28 mouse cellular contexts compared by ENCODE assay signal in the genomic region with DNA sequence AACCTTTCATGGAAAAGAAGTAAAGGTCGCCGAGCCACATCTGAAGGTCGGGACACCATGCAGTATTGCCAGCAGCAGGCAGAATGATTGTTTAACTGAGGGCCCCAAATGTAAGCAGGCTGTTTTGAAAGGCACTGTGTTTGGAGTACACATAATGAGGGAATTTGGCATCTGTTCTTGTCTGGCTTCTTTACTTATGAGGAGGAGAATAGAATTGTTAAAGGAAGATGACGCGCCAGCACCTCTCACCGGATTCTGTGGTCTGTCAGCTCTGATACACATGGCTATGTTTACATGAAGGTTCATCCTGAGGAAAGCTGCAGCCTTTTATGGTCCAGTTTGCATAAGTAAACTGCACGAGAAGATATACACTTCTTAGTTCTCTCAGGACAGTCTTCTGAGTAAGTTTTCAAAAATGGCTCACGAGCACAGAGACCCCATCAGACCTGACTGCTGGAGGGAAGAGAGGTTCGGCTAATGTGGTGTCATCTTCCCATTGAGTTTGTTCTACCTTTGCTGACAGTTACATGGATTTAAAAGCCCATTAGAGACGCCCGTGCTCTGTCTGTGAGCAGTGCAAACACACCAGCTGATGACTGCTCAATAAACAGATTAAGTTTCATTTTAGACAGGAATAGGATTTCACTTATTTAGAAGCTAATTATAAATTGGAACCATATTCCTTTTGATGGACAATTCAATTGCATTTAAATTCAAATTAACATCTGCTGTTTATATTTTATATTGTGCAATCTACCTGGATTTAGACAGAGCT. TPM values are rescaled to one million over a fixed set of nuclear protein-coding genes. Genes with fewer than 3 reads are reported as not detected.
DNase-seq lines count a peak whose midpoint lies in the region; ATAC-seq and TF ChIP-seq lines count a peak whose summit lies in the region.
"Had no signal": no experiment of that assay in that cellular context is flagged by ENCODE, and none has a peak within 500 bp of the region (broad histone marks: within the 10 kb centered on the region; RNA-seq: fewer than 3 reads in every experiment).

No protein-coding gene starts in this region.

- no peak overlapping the region for H3K9ac ChIP-seq in forebrain, embryonic 14.5 days (ENCODE audit: low read length)
- H3K9ac ChIP-seq in forebrain, embryonic 11.5 days (ENCODE audit: low read length) = no peak overlapping the region
- H3K9ac ChIP-seq in midbrain, embryonic 14.5 days (replicated peaks; ENCODE audit: low read length) = no peak overlapping the region
- no peak overlapping the region for H3K9ac ChIP-seq in midbrain, embryonic 13.5 days (replicated peaks)
- no peak overlapping the region for H3K9ac ChIP-seq in lung, postnatal 0 days (replicated peaks; ENCODE audit: low read depth)
- H3K9ac ChIP-seq: embryonic facial prominence, embryonic 12.5 days; limb, embryonic 15.5 days; liver, embryonic 15.5 days; midbrain, embryonic 15.5 days; neural tube, embryonic 12.5 days; stomach, embryonic 15.5 days had no signal

- H3K4me2 ChIP-seq in forebrain, embryonic 14.5 days (ENCODE audit: low read length) = no peak overlapping the region
- H3K4me2 ChIP-seq in forebrain, embryonic 11.5 days (ENCODE audit: low read depth, low read length, severe bottlenecking) = no peak overlapping the region
- no peak overlapping the region for H3K4me2 ChIP-seq in midbrain, embryonic 14.5 days (ENCODE audit: low read length)
- H3K4me2 ChIP-seq in midbrain, embryonic 13.5 days (replicated peaks) = no peak overlapping the region
- no peak overlapping the region; the same call in 1 of the 2 replicates for H3K4me2 ChIP-seq in lung, postnatal 0 days (replicated peaks; ENCODE audit: low read depth, low read length)
- H3K4me2 ChIP-seq: embryonic facial prominence, embryonic 12.5 days; limb, embryonic 15.5 days; liver, embryonic 15.5 days; midbrain, embryonic 15.5 days; neural tube, embryonic 12.5 days; stomach, embryonic 15.5 days had no signal

- TF ChIP-seq CTCF in lung, postnatal 0 days (IDR thresholded peaks at IDR 0.05) = no peak

- H3K27ac ChIP-seq in forebrain, embryonic 14.5 days (ENCODE audit: low read depth, low read length) = no peak overlapping the region
- no peak overlapping the region for H3K27ac ChIP-seq in forebrain, embryonic 11.5 days (ENCODE audit: low read depth, low read length)
- no peak overlapping the region for H3K27ac ChIP-seq in midbrain, embryonic 14.5 days (replicated peaks; ENCODE audit: low read depth, low read length)
- no peak overlapping the region for H3K27ac ChIP-seq in midbrain, embryonic 13.5 days
- H3K27ac ChIP-seq in lung, postnatal 0 days (ENCODE audit: low read length) = no peak overlapping the region
- H3K27ac ChIP-seq: embryonic facial prominence, embryonic 12.5 days; gastrocnemius, adult 2 months; hindbrain, postnatal 0 days; limb, embryonic 15.5 days; liver, embryonic 15.5 days; midbrain, embryonic 15.5 days; neural tube, embryonic 12.5 days; stomach, embryonic 15.5 days had no signal

- peaks cover 6% of the 10 kb centered on the region for H3K4me1 ChIP-seq in forebrain, embryonic 14.5 days (ENCODE audit: control insufficient read depth, insufficient read depth, low read length)
- H3K4me1 ChIP-seq in forebrain, embryonic 11.5 days (replicated peaks; ENCODE audit: control insufficient read depth, insufficient read depth, low read length) = no peaks in the 10 kb centered on the region
- no peaks in the 10 kb centered on the region for H3K4me1 ChIP-seq in midbrain, embryonic 14.5 days (ENCODE audit: control insufficient read depth, insufficient read depth, low read length)
- H3K4me1 ChIP-seq in midbrain, embryonic 13.5 days (replicated peaks) = peaks cover 11% of the 10 kb centered on the region
- no peaks in the 10 kb centered on the region; the same call in 1 of the 2 replicates for H3K4me1 ChIP-seq in lung, postnatal 0 days (ENCODE audit: insufficient read depth, low read depth, low read length)
- H3K4me1 ChIP-seq: limb, embryonic 15.5 days; liver, embryonic 15.5 days; neural tube, embryonic 12.5 days; stomach, embryonic 15.5 days had no signal

- H3K27me3 ChIP-seq in forebrain, embryonic 14.5 days (replicated peaks; ENCODE audit: control insufficient read depth, insufficient read depth, low read length) = no peaks in the 10 kb centered on the region
- no peaks in the 10 kb centered on the region for H3K27me3 ChIP-seq in forebrain, embryonic 11.5 days (ENCODE audit: control insufficient read depth, insufficient read depth, low read length)
- no peaks in the 10 kb centered on the region for H3K27me3 ChIP-seq in midbrain, embryonic 14.5 days (ENCODE audit: control insufficient read depth, insufficient read depth, low read length)
- H3K27me3 ChIP-seq in midbrain, embryonic 13.5 days = no peaks in the 10 kb centered on the region
- no peaks in the 10 kb centered on the region for H3K27me3 ChIP-seq in lung, postnatal 0 days (replicated peaks; ENCODE audit: insufficient read depth, low read length)
- H3K27me3 ChIP-seq: embryonic facial prominence, embryonic 12.5 days; limb, embryonic 15.5 days; liver, embryonic 15.5 days; midbrain, embryonic 15.5 days; neural tube, embryonic 12.5 days; stomach, embryonic 15.5 days had no signal

- H3K4me3 ChIP-seq in forebrain, embryonic 14.5 days (ENCODE audit: low read depth, low read length) = no peak overlapping the region
- no peak overlapping the region for H3K4me3 ChIP-seq in forebrain, embryonic 11.5 days (ENCODE audit: low read depth, low read length)
- no peak overlapping the region for H3K4me3 ChIP-seq in midbrain, embryonic 14.5 days (replicated peaks; ENCODE audit: low read depth, low read length)
- H3K4me3 ChIP-seq in midbrain, embryonic 13.5 days (replicated peaks) = no peak overlapping the region
- H3K4me3 ChIP-seq in lung, postnatal 0 days (ENCODE audit: low read depth, low read length) = no peak overlapping the region
- H3K4me3 ChIP-seq: embryonic facial prominence, embryonic 12.5 days; erythroblast, embryonic 14.5 days; gastrocnemius, adult 2 months; limb, embryonic 15.5 days; liver, embryonic 15.5 days; midbrain, embryonic 15.5 days; neural tube, embryonic 12.5 days; stomach, embryonic 15.5 days had no signal

- H3K9me3 ChIP-seq in forebrain, embryonic 14.5 days (replicated peaks; ENCODE audit: control insufficient read depth, low read length) = no peaks in the 10 kb centered on the region
- no peaks in the 10 kb centered on the region for H3K9me3 ChIP-seq in forebrain, embryonic 11.5 days (ENCODE audit: control insufficient read depth, low read length)
- no peaks in the 10 kb centered on the region for H3K9me3 ChIP-seq in midbrain, embryonic 14.5 days (ENCODE audit: control insufficient read depth, low read length)
- no peaks in the 10 kb centered on the region for H3K9me3 ChIP-seq in midbrain, embryonic 13.5 days
- H3K9me3 ChIP-seq in lung, postnatal 0 days (ENCODE audit: low read length) = no peaks in the 10 kb centered on the region
- H3K9me3 ChIP-seq: embryonic facial prominence, embryonic 12.5 days; limb, embryonic 15.5 days; liver, embryonic 15.5 days; midbrain, embryonic 15.5 days; neural tube, embryonic 12.5 days; stomach, embryonic 15.5 days had no signal

- DNase-seq in forebrain, embryonic 14.5 days (ENCODE audit: low spot score) = peak; percentile 56
- no peak for DNase-seq in forebrain, embryonic 11.5 days (ENCODE audit: low spot score)
- peak; percentile 4 for DNase-seq in midbrain, embryonic 14.5 days
- DNase-seq in lung, postnatal 0 days (ENCODE audit: low spot score) = peak; percentile 45
- no peak for DNase-seq in adrenal gland, adult 18-20 months (ENCODE audit: low spot score in 2 of 2)
- no peak for DNase-seq in heart, postnatal 14 days
- DNase-seq in right cerebral cortex, postnatal 25 days = no peak
- DNase-seq: adrenal gland, postnatal 36 days; cerebellum, adult 11 months; cerebellum, postnatal 10 days; gastrocnemius, adult 2 months; kidney, adult 11 months; kidney, postnatal 4 days; left cerebral cortex, postnatal 4 days; thymus, adult 18-20 months; thymus, postnatal 36 days had no signal

- intact Hi-C loops in heart, postnatal 14 days (cut with DNase I) = no loop called here

- peak; percentile 64; the same call in 1 of the 2 replicates for TF ChIP-seq EP300 in lung, postnatal 0 days (IDR thresholded peaks at IDR 0.05)

- peak; percentile 61; the same call in 1 of the 2 replicates for ATAC-seq in forebrain, embryonic 14.5 days
- ATAC-seq in forebrain, embryonic 11.5 days (replicated peaks; ENCODE audit: low FRiP score) = no peak
- no peak for ATAC-seq in midbrain, embryonic 14.5 days (ENCODE audit: low FRiP score, low TSS enrichment)
- no peak for ATAC-seq in midbrain, embryonic 13.5 days
- peak; percentile 65 for ATAC-seq in lung, postnatal 0 days
- ATAC-seq: CD4-positive, CD25-positive, alpha-beta regulatory T cell, adult 4 months; hindbrain, postnatal 0 days; midbrain, embryonic 15.5 days had no signal

- WGBS in forebrain, embryonic 14.5 days = 48% methylated on average over 11 of the region's 11 CpGs
- 75% methylated on average over 11 of the region's 11 CpGs for WGBS in forebrain, embryonic 11.5 days
- WGBS in midbrain, embryonic 14.5 days = 61% methylated on average over 11 of the region's 11 CpGs
- 67% methylated on average over 11 of the region's 11 CpGs for WGBS in midbrain, embryonic 13.5 days
- 27% methylated on average over 11 of the region's 11 CpGs for WGBS in lung, postnatal 0 days

- H3K36me3 ChIP-seq in forebrain, embryonic 14.5 days (ENCODE audit: control insufficient read depth, insufficient read depth, low read length) = no peaks in the 10 kb centered on the region
- no peaks in the 10 kb centered on the region for H3K36me3 ChIP-seq in forebrain, embryonic 11.5 days (ENCODE audit: control insufficient read depth, insufficient read depth, low read length)
- H3K36me3 ChIP-seq in midbrain, embryonic 14.5 days (ENCODE audit: control insufficient read depth, insufficient read depth, low read length) = no peaks in the 10 kb centered on the region
- H3K36me3 ChIP-seq in midbrain, embryonic 13.5 days = no peaks in the 10 kb centered on the region
- no peaks in the 10 kb centered on the region for H3K36me3 ChIP-seq in lung, postnatal 0 days (ENCODE audit: insufficient read depth, low read length)
- H3K36me3 ChIP-seq: embryonic facial prominence, embryonic 12.5 days; limb, embryonic 15.5 days; liver, embryonic 15.5 days; midbrain, embryonic 15.5 days; neural tube, embryonic 12.5 days; stomach, embryonic 15.5 days had no signal

RNA-seq across cellular contexts. Expression of a gene that starts 28.9 kb away (rescaled TPM):
- 15.7 and 19.0 TPM in 2 replicates for polyA plus RNA-seq in forebrain, embryonic 14.5 days (2014; fragmentation: Nextera tagmentation; extraction: Ambion mirVana)
- polyA plus RNA-seq in forebrain, embryonic 11.5 days (2014; fragmentation: Nextera tagmentation; extraction: Ambion mirVana) = 8.7 and 9.8 TPM in 2 replicates
- 24.9 and 26.9 TPM in 2 replicates for polyA plus RNA-seq in midbrain, embryonic 14.5 days (2014; fragmentation: Nextera tagmentation; extraction: Ambion mirVana)
- 20.5 and 22.1 TPM in 2 replicates for polyA plus RNA-seq in midbrain, embryonic 13.5 days (2015; fragmentation: Nextera tagmentation; extraction: Ambion mirVana)
- 7.4 and 11.1 TPM in 2 replicates for polyA plus RNA-seq in lung, postnatal 0 days (2015; fragmentation: Nextera tagmentation; extraction: Ambion mirVana)
- 10 to 100 TPM in 1 of 2 experiments, 1 to 10 TPM in 1; 5.9 to 10.4 TPM for total RNA-seq in adrenal gland, adult 18-20 months (2021)
- 10 to 100 TPM; 23.6 to 23.8 TPM for total RNA-seq in heart, postnatal 14 days (2021)
- total RNA-seq: hematopoietic stem cell, adult 5-6 weeks; megakaryocyte progenitor cell, adult 5-6 weeks had no signal

Comparison
In these comparisons a context has a peak if more than half of its experiments do, and no peak if none do; other contexts are left out.
1. ATAC-seq: peak in forebrain, embryonic 14.5 days (single experiment) and lung, postnatal 0 days (single experiment); none in forebrain, embryonic 11.5 days (single experiment), midbrain, embryonic 14.5 days (single experiment) and midbrain, embryonic 13.5 days (single experiment).
2. DNase-seq: peak in forebrain, embryonic 14.5 days (single experiment), midbrain, embryonic 14.5 days (single experiment) and lung, postnatal 0 days (single experiment); none in forebrain, embryonic 11.5 days (single experiment), adrenal gland, adult 18-20 months (0 of 2), heart, postnatal 14 days (0 of 2) and right cerebral cortex, postnatal 25 days (single experiment).